Mouse (Mus musculus): ENCODE measurements at regions not wholly inside any gene's neighbourhood (a gene's known extent, or its start where the extent isn't known, plus 50 kb on each side); places are given as distances from the start of the nearest gene placed in this dataset.

DNA sequence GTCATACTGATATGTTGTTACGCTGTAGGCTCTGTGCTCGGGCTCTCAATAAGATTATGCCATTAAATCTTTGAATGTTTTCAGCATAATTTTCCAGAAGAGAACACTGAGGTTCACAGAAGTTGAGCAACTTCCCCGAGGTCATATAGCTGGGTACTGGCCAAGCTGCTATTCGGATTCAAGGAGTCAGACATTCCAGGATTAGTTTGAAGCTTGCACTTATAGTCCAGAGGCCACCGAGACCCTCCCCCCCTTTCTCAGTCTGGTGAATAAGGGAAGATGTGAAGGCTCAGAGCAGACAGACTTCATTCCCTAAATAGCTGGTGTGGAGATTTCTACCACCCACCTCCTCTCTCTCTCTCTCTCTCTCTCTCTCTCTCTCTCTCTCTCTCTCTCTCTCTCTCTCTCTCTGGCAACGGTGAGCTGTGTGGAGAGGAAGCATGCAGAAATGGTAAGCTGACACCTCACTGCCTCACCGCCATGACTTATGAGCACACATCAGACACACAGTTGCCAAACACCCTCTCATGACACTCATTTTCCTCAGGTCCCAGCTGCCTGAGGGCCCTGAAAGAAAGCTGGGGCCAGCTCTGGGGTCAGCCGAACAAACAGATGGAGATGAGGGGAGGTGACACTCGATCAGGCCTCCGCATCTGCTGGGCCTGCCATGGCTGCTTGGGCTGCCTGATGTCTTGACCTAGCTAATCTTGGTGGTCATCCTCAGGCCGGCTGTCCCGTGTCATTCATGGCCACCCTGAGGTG lies 107.0 kb upstream of the Pdzrn3 start:
- no peak for DNase-seq (ENCODE audit: low read depth)

DNA sequence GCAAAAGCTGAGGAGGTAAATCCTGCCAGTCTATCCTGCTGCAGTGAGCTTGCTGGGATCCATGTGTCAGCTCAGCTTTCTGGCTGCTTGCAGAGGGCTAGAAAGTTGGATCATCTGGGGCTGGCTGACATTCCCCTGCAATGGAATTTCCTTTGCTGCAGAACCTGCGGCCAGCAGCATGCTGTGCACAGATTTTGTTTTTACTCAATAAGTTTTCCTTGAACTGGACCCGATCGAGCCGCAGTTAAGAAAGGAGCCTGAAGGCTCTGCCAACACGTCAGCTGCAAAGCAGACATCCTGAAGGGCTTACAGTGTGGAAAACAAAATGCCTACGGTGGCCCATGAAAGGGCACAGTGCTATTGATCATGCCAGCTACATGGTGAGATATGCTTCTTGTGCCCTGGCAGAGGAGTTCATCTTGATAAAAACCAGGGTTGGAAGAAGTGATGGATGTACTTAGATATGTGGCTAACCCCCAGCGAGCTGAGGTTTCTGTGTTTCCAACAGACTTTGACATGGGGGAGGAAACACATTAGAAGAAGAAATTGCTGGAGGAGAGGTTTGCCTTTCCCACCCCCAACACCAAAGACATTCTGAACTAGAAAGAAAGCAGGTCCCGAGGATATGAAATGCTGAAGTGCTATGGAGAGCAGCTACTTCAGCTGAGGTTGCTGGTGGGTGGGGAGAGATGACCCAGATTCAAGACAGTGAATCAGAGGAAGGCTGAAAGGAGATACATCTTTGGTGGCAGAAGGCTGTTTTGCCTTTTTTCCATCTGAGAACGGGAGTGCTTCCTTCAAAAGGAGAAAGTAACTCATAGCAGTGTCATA lies 105.2 kb upstream of the Pdzrn3 start:
- DNase-seq (ENCODE audit: low read depth), result no peak

DNA sequence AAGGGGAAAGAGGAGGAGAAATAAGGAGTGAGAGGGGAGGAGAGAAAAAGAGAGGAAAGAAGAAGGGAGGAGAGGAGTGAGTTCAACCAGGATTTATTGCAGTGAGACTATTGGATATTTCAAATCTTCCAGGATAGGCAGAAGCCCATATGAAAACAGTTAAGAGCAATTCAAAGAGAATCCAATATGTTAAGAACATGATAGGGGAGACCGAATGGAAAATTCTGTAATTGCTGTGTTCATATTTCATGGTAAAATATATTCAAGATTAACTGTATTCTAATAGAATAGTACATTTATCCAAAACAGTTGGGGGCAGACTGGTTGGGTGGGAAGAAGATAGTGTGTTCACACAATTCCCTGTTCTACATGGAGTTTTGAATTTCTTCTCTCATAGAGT lies 96.3 kb upstream of the Pdzrn3 start:
- DNase-seq (ENCODE audit: low read depth), result no peak

DNA sequence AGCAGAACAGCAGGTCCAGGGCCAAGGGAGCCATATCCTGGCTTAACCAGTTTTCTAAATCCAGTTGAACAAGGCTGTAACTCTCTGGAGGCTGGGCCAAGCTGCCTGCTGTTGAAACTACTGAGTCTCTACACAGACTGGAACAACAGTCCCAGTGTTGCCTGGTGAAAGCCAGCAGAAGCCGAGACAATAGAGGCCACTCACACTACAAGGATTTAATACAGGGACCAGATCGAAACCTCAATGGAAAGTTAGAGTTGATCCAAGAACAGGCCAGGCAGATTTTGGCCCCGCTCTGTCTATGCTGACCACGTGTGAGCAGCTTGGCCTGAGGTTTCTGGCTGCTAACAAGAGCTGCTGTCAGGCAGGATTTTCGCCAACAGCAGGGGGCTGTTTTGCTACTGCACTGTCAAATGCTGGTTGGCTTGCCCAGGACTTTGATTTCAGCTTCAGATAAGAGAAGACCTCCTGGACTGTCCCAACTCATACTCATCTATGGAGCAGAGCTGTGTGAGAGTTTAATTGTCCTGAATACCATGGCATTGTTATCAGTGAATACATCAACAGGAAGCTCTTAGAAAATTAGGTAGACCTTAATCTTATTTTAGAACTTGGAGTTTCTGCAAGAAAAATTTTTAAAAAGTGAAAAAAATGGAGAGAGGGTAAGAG lies 95.7 kb upstream of the Pdzrn3 start:
- DNase-seq (ENCODE audit: low read depth), result no peak

DNA sequence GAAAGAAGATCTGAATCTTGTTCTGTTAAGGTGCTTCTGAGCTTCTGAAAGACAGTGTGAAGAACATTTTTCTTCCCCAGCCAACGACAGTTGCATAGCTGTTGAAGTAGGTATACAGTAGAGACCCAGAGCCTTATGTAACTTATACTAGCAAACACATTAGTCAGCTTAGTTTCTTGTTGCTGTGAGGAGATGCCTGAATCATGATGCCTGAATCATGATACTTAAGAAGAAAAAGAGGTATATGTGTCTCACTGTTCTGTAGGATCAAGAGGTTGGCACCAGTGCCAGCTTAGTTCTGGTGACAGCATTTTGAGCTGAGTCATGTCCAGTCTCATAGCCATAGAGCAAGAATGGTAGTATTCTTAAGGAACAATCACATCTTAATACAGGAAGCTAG lies 87.2 kb upstream of the Pdzrn3 start:
- no peak for DNase-seq (ENCODE audit: low read depth)

DNA sequence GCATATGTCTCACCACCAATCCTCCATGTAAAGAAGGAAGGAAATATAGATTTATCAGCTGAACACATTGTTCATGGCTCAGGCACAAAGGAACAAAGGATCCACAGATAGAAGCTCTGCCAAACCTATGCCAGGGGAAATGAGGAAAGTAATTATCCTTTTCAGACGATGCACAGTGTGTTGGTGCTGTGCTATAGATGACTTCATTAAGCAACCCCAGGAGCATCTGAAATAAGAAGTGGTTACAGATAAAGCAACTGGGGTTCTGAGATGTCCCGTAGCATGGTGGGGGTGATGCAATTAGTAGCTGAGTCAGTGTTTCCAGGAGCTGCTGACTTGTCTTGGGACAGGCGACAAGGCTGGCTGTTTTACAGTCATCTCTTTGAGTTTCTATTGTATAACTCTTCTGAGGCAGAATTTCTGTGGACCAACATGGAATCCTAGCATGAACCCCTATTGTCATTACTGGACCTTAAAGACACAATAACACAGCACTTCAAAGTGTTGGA lies 86.2 kb upstream of the Pdzrn3 start:
- no peak for DNase-seq (ENCODE audit: low read depth)

DNA sequence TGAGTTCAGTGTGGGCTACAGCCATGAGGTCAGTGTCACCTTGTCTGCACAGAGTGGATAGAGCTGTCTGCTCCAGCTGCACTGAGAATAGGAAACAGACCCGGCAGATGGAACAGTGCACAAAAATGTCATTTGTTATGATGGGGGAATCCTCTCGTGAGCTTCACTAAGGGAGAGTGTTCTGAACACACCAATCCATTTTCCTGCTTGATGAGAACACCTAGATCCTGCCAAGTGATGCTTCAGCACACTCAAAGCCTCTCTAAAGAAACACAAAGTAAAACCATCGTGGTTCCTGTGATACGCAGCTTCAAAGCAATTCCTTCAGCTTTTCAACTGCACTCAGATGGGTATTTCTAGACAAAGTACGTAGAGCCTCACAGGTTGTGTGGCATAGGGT lies 69.0 kb upstream of the Pdzrn3 start:
- no peak for DNase-seq (ENCODE audit: low read depth)

DNA sequence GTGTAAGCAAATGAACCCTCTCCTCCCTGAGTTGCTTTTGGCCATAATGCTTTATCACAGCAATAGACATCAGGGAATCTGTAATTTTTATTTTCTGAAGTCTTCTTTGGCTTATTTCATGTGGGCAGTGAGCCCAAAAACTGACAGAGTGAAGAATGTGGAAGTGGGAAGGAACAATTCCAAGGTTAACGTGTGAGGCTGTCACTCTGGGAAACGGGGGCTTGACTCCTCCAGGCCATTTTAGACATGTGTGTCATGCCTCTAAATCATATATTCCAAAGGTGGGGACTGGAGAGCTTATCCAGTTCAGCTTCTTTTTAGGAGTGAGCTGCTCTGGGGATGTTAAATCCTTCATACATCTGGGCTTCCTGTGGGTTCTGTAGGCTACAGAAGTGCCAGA lies 68.6 kb upstream of the Pdzrn3 start:
- no peak for DNase-seq (ENCODE audit: low read depth)

DNA sequence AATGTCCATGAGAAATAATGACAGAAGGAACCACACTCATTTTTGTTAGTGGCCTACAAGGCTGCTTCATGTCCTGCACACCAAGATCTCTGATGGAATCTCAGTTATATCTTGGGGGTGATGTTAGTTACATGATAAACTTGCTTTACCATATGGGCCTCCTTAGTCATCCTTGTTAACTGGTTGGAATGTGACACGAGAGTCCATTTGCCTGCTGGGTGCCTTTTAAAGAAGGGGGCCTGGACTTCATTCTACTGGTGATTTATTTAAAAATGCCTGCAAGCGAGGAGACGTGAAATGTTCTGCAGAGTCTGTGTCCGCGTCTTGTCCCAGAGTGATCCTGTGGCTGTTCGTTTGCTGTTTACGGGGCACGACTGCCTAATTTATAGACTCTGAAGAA lies 55.1 kb upstream of the Pdzrn3 start:
- DNase-seq (ENCODE audit: low read depth), result no peak

DNA sequence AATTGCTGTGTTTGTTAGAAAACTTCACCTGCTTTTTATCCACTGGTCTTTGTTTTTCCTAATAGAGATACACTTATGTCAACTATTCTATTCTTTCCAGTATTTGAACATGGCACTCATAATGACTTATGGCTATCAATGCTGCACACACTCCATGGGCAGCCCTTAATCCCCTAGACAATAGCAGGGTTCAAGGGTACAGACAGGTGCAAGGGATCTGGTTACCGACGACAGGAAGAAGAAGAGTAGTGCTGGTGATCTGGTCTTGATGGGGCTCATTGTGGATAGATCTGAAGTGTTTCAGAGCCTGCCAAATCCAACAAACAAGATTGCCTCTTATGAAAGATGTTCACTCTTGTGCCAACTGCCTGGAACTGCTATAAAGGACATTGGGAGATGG lies 51.9 kb upstream of the Pdzrn3 start:
- no peak for DNase-seq (ENCODE audit: low read depth)

All from induced T-regulatory cell, adult 2 months (primary cell).